Mouse (Mus musculus) erythroid progenitor cell, adult 5-6 weeks (primary cell): ENCODE measurements around the gene Vwa5a. TPM values are rescaled to one million over a fixed set of nuclear protein-coding genes. Genes with fewer than 3 reads are reported as not detected.
A peak's percentile ranks its signal among the peaks of the same experiment; 100 is the strongest.

ENCODE experiments used
- ATAC-seq: replicated peaks from 2 replicates; pipeline ENCODE4 v1.8.0; 2016; ENCODE audit warnings: moderate number of reproducible peaks, mild to moderate bottlenecking, moderate TSS enrichment, inconsistent platforms; ENCODE audit not compliant: poor library complexity, low FRiP score, severe bottlenecking
- total RNA-seq, 2 experiments: library from RNA; stranded (forward) in 1 of 2; stranded (reverse) in 1 of 2; fragments of 150-400 nt in 1 of 2; fragments of 186-747, 209-891 nt in 1 of 2; gene quantifications; 2 replicates each; pipeline versions ENCODE4 v1.2.3 to v1.2.4; 2015 to 2017; ENCODE audit warnings: low replicate concordance in 2 of 2

The Vwa5a gene
- total RNA-seq (2015; ENCODE audit: low replicate concordance) (5.4 and 8.8 TPM in 2 replicates), total RNA-seq (2017; ENCODE audit: low replicate concordance) (3.9 and 5.1 TPM in 2 replicates)

GRCm38 (mm10) chr9:38718102-38718501 is at the start of gene Vwa5a:
TSS of gene Vwa5a (plus strand) at chr9:38718268.
- ATAC-seq = peak; percentile 54; the same call in 1 of the 2 replicates

- no peak for ATAC-seq
Measured at GRCm38 (mm10) chr9:38672887-38673286, 45.2 kb upstream of the Vwa5a start.

DNA sequence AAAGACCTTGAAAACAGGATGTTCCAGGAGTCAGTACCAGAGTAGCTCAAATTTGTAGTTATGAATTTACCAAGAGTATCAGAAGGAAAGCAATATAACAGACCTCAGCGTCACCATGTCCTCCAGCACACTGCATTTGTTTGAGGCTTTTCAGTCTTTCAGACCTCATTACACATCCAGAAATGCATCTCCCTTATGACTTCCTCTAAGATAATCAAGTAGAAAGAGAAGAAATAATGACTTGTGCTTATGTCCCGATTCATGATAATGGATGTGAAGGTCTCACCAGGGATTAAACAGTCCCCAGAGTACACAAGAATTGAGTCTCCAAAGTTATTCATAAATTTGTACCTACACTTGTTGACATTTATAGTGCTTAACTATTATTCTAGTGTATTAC is 43.6 kb upstream of the Vwa5a start, which contains the start of gene Olfr918:
Olfr918 (minus strand) TSS at position 101 of the 400 bp plus-strand sequence.
- no peak for ATAC-seq

GRCm38 (mm10) chr9:38718927-38719441 is 916 bp downstream of the Vwa5a start:
- peak; percentile 87 for ATAC-seq

DNA sequence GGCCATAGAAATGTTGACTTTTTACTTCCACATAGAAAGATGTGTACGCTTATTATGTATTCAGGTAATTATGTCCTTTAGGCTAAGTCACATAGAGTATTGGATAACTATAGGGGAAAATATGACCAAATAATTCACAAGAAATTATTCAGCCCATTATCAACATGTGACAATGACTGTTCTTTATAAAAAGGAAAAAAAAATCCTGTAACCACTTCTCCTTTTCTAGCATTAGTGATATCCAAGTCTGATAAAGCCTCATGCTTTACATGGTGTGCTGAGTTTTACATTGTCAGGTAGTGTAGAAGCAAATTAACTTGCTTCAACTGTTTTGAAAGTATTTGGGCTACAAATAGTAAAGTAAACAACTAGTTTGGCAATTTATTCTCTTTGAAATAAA is 6.0 kb downstream of the Vwa5a start:
- ATAC-seq = no peak

DNA sequence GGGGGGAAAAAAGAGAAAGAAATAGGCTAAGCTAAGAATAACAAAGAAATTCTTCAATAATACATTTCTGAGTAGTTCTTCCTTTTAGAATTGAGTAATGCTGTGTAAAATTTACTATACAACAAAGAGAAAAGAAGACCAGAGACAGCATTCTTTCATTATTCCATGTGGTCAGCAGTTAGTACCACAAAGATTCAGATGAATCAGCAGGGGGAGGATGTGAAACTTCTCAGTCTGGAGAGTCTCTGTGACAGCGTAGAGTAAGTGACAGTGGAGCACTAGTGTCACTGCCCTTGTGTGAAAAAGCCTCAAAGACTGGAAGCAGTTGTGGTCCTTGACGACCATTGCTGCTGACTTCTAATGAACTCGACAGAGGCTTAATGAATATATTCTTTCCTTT is 10.2 kb downstream of the Vwa5a start:
- ATAC-seq = no peak

GRCm38 (mm10) chr9:38741408-38741807 is 23.3 kb downstream of the Vwa5a start:
- no peak for ATAC-seq

DNA sequence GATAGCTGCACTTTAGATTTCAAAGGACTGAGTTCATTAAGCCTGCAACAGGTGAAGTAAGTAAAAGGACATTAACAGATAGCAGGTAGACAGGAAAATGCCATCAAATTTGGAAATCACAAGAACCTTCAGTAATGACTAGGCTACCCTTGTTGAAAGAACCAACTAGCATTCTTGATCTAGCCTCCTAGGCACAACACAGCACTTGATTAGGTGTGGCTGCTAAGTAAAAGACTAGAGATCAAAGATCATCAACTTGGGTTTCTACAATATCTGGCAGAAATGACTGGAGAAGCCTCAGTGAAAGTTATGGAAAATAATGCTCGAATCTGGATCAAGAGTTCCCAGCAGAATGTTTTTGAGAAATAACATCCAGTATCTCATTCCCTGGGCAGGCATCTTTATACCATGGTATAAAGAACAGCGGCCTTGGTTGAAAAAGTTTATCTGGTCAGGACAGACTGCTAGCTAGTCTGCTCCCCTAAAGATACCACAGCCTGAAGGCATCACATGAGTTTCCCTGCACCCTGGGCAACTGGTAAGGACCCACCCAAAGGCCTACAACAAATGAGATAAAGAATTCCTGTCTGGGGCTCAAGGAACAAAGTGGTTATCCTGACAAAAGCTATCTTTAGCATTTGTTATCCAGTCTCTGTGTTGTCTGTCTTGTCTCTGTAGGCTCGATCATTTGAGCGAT is 26.7 kb downstream of the Vwa5a start:
- ATAC-seq = peak; percentile 92

- no peak for ATAC-seq
Measured at GRCm38 (mm10) chr9:38751999-38752398, 33.9 kb downstream of the Vwa5a start, which contains the start of gene Olfr920. TSS of gene Olfr920 (plus strand) at chr9:38752299.

DNA sequence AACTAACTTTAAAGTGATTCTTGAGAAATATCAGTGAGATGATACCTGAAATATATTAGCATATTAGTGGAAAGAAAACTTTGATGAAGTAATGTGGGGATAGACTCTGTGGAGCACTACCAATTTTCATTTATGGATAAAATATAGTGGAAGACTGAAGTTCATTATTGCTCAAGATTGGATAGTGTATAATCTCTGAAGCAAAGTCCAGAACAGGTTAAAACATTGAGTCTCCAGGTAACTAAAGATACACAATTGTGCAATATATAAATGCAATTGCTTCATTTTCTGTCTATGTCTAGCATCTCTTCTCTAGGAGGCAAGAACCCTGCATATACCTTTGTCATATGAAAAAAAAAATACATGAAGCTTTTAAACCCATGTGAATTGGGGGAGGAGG is 54.7 kb downstream of the Vwa5a start, which contains the start of gene Olfr921:
Olfr921 (plus strand) TSS at position 301 of the 400 bp plus-strand sequence.
- ATAC-seq = no peak

DNA sequence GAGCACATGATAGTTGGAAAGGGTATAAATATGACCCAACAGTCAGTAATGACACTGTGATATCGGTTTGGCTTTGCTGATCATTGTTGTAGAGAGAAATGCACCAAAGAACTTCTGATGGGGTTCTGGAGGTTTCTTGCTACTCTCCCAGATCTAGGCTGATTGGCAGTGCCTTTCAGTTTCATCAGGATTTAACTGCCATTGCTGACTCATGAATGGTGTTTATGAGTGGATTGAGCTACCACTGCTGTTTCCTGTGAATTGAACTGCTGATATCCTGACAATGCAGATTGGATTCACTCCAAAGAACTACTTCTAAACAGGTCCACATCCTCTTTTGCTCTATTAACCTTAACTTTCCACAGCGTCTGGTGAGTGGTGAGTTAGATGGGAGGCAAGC is 74.6 kb downstream of the Vwa5a start:
- no peak for ATAC-seq

Other genes starting within 250 kb of the Vwa5a start
- gene Olfr905, start 247.2 kb upstream of the Vwa5a start, total RNA-seq (2015; ENCODE audit: low replicate concordance) = not detected in 2 replicates
- not detected in 2 replicates for gene Olfr905, start 247.2 kb upstream of the Vwa5a start, total RNA-seq (2017; ENCODE audit: low replicate concordance)
- gene Olfr906, start 231.2 kb upstream of the Vwa5a start, total RNA-seq (2015; ENCODE audit: low replicate concordance) = not detected in 2 replicates
- not detected in 2 replicates for gene Olfr906, start 231.2 kb upstream of the Vwa5a start, total RNA-seq (2017; ENCODE audit: low replicate concordance)
- not detected in 2 replicates for gene Olfr907, start 222.5 kb upstream of the Vwa5a start, total RNA-seq (2015; ENCODE audit: low replicate concordance)
- gene Olfr907, start 222.5 kb upstream of the Vwa5a start, total RNA-seq (2017; ENCODE audit: low replicate concordance) = not detected in 2 replicates
- gene Olfr911-ps1, start 196.7 kb upstream of the Vwa5a start, total RNA-seq (2015; ENCODE audit: low replicate concordance) = not detected in 2 replicates
- not detected in 2 replicates for gene Olfr911-ps1, start 196.7 kb upstream of the Vwa5a start, total RNA-seq (2017; ENCODE audit: low replicate concordance)
- not detected in 2 replicates for gene Olfr910, start 180.4 kb upstream of the Vwa5a start, total RNA-seq (2015; ENCODE audit: low replicate concordance)
- gene Olfr910, start 180.4 kb upstream of the Vwa5a start, total RNA-seq (2017; ENCODE audit: low replicate concordance) = not detected in 2 replicates
- gene Olfr912, start 138.1 kb upstream of the Vwa5a start, total RNA-seq (2015; ENCODE audit: low replicate concordance) = not detected in 2 replicates
- not detected in 2 replicates for gene Olfr912, start 138.1 kb upstream of the Vwa5a start, total RNA-seq (2017; ENCODE audit: low replicate concordance)
- not detected in 2 replicates for gene Olfr913, start 125.5 kb upstream of the Vwa5a start, total RNA-seq (2015; ENCODE audit: low replicate concordance)
- gene Olfr913, start 125.5 kb upstream of the Vwa5a start, total RNA-seq (2017; ENCODE audit: low replicate concordance) = not detected in 2 replicates
- gene Olfr914, start 113.2 kb upstream of the Vwa5a start, total RNA-seq (2015; ENCODE audit: low replicate concordance) = not detected in 2 replicates
- gene Olfr914, start 113.2 kb upstream of the Vwa5a start, total RNA-seq (2017; ENCODE audit: low replicate concordance) = not detected in 2 replicates
- not detected in 2 replicates for gene Olfr916, start 58.4 kb upstream of the Vwa5a start, total RNA-seq (2015; ENCODE audit: low replicate concordance)
- gene Olfr916, start 58.4 kb upstream of the Vwa5a start, total RNA-seq (2017; ENCODE audit: low replicate concordance) = not detected in 2 replicates
- gene Olfr917, start 52.4 kb upstream of the Vwa5a start, total RNA-seq (2015; ENCODE audit: low replicate concordance) = not detected in 2 replicates
- gene Olfr917, start 52.4 kb upstream of the Vwa5a start, total RNA-seq (2017; ENCODE audit: low replicate concordance) = not detected in 2 replicates
- not detected in 2 replicates for gene Olfr918, start 43.7 kb upstream of the Vwa5a start, total RNA-seq (2015; ENCODE audit: low replicate concordance)
- gene Olfr918, start 43.7 kb upstream of the Vwa5a start, total RNA-seq (2017; ENCODE audit: low replicate concordance) = not detected in 2 replicates
- not detected in 2 replicates for gene Olfr919, start 14.6 kb upstream of the Vwa5a start, total RNA-seq (2015; ENCODE audit: low replicate concordance)
- gene Olfr919, start 14.6 kb upstream of the Vwa5a start, total RNA-seq (2017; ENCODE audit: low replicate concordance) = not detected in 2 replicates
- gene Olfr920, start 34.0 kb downstream of the Vwa5a start, total RNA-seq (2015; ENCODE audit: low replicate concordance) = not detected in 2 replicates
- 0.26 TPM in 1 of 2 replicates, not detected in the other for gene Olfr920, start 34.0 kb downstream of the Vwa5a start, total RNA-seq (2017; ENCODE audit: low replicate concordance)
- not detected in 2 replicates for gene Olfr921, start 54.8 kb downstream of the Vwa5a start, total RNA-seq (2015; ENCODE audit: low replicate concordance)
- gene Olfr921, start 54.8 kb downstream of the Vwa5a start, total RNA-seq (2017; ENCODE audit: low replicate concordance) = not detected in 2 replicates
- not detected in 2 replicates for gene Olfr922, start 96.3 kb downstream of the Vwa5a start, total RNA-seq (2015; ENCODE audit: low replicate concordance)
- not detected in 2 replicates for gene Olfr922, start 96.3 kb downstream of the Vwa5a start, total RNA-seq (2017; ENCODE audit: low replicate concordance)
- gene Olfr923, start 108.3 kb downstream of the Vwa5a start, total RNA-seq (2015; ENCODE audit: low replicate concordance) = not detected in 2 replicates
- not detected in 2 replicates for gene Olfr923, start 108.3 kb downstream of the Vwa5a start, total RNA-seq (2017; ENCODE audit: low replicate concordance)
- not detected in 2 replicates for gene Olfr924, start 126.2 kb downstream of the Vwa5a start, total RNA-seq (2015; ENCODE audit: low replicate concordance)
- gene Olfr924, start 126.2 kb downstream of the Vwa5a start, total RNA-seq (2017; ENCODE audit: low replicate concordance) = not detected in 2 replicates
- not detected in 2 replicates for gene Olfr26, start 136.8 kb downstream of the Vwa5a start, total RNA-seq (2015; ENCODE audit: low replicate concordance)
- not detected in 2 replicates for gene Olfr26, start 136.8 kb downstream of the Vwa5a start, total RNA-seq (2017; ENCODE audit: low replicate concordance)
- gene Olfr926, start 158.9 kb downstream of the Vwa5a start, total RNA-seq (2015; ENCODE audit: low replicate concordance) = not detected in 2 replicates
- not detected in 2 replicates for gene Olfr926, start 158.9 kb downstream of the Vwa5a start, total RNA-seq (2017; ENCODE audit: low replicate concordance)
- gene Olfr930, start 211.5 kb downstream of the Vwa5a start, total RNA-seq (2015; ENCODE audit: low replicate concordance) = not detected in 2 replicates
- not detected in 2 replicates for gene Olfr930, start 211.5 kb downstream of the Vwa5a start, total RNA-seq (2017; ENCODE audit: low replicate concordance)